Mouse (Mus musculus) ES-CJ7 (cell line): ENCODE data around the gene Praf2.

Experiments used
- DNase-seq: peaks from one replicate; pipeline ENCODE4 v3.0.0; 2011; ENCODE audit warnings: low read depth, low spot score

Praf2 gene

GRCm38 (mm10) chrX:7778450-7779244 is 50.4 kb downstream of the Praf2 start:
- DNase-seq = no peak

- DNase-seq = peak; percentile 26
These were observed 51.1 kb downstream of the Praf2 start for GRCm38 (mm10) chrX:7779294-7779693.
